In the genomic region with DNA sequence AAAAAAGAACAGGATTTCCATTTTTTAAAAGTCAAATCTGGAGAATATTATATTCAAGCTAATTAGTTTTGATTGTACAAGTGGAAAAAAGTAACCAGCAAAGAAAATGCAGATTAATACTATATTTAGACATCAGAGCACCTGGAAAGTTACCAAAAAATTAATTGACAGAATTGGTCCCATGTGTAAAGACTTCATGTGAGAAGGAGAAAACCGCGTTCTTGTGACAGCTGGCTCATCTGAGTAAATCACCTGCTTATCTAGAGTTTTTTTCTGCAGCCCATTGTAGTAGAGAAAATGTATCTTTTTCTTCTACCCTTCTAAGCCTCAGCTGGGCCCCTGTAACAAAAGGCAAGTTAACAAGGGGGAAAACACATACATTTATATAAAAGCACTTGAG, we compare ENCODE assay signal across 18 mouse cellular contexts.
"Had no signal": no experiment of that assay in that cellular context is flagged by ENCODE, and none has a peak within 500 bp of the region (broad histone marks: within the 10 kb centered on the region; RNA-seq: fewer than 3 reads in every experiment).

No protein-coding gene starts in this region.

- H3K4me3 ChIP-seq: liver, embryonic 13.5 days; liver, embryonic 15.5 days; lung, embryonic 15.5 days; megakaryocyte, embryonic 14.5 days; midbrain, embryonic 15.5 days; neural tube, embryonic 12.5 days; stomach, embryonic 15.5 days had no signal

- H3K4me2 ChIP-seq: liver, embryonic 13.5 days; liver, embryonic 15.5 days; lung, embryonic 15.5 days; midbrain, embryonic 15.5 days; neural tube, embryonic 12.5 days; stomach, embryonic 15.5 days had no signal

- DNase-seq: liver, embryonic 13.5 days; liver, postnatal 0 days; lung, adult 2 months; lung, postnatal 14 days; lung, postnatal 36 days; right cerebral cortex, postnatal 14 days; thymus, adult 2 months; thymus, postnatal 25 days; thymus, postnatal 4 days had no signal

- H3K36me3 ChIP-seq: liver, embryonic 13.5 days; liver, embryonic 15.5 days; lung, embryonic 15.5 days; midbrain, embryonic 15.5 days; neural tube, embryonic 12.5 days; stomach, embryonic 15.5 days had no signal

- H3K27ac ChIP-seq: liver, embryonic 13.5 days; liver, embryonic 15.5 days; lung, embryonic 15.5 days; macrophage; midbrain, embryonic 15.5 days; neural tube, embryonic 12.5 days; stomach, embryonic 15.5 days; stomach, postnatal 0 days had no signal

- H3K27me3 ChIP-seq: liver, embryonic 13.5 days; liver, embryonic 15.5 days; lung, embryonic 15.5 days; megakaryocyte, embryonic 14.5 days; midbrain, embryonic 15.5 days; neural tube, embryonic 12.5 days; stomach, embryonic 15.5 days had no signal

- H3K9me3 ChIP-seq: liver, embryonic 13.5 days; liver, embryonic 15.5 days; megakaryocyte, embryonic 14.5 days; midbrain, embryonic 15.5 days; neural tube, embryonic 12.5 days; stomach, embryonic 15.5 days had no signal

- H3K4me1 ChIP-seq: liver, embryonic 13.5 days; liver, embryonic 15.5 days; midbrain, embryonic 15.5 days; neural tube, embryonic 12.5 days; stomach, embryonic 15.5 days had no signal

- H3K9ac ChIP-seq: liver, embryonic 13.5 days; liver, embryonic 15.5 days; liver, postnatal 0 days; lung, embryonic 15.5 days; midbrain, embryonic 15.5 days; neural tube, embryonic 12.5 days; stomach, embryonic 15.5 days had no signal

- ATAC-seq: liver, postnatal 0 days; lung, postnatal 0 days; midbrain, embryonic 15.5 days had no signal
